Mouse (Mus musculus) liver, adult 2 months (tissue): ENCODE data around the gene Fbxw2.
A peak's percentile ranks its signal among the peaks of the same experiment; 100 is the strongest.

Experiments
- CTCF ChIP-seq: fragments of 200-500 bp; IDR thresholded peaks from 2 replicates; pipeline ENCODE4 v1.5.1; 2011; ENCODE audit warnings: low read depth, low read length, control low read depth
- POLR2A ChIP-seq: fragments of 200-500 bp; IDR thresholded peaks from 2 replicates; pipeline ENCODE4 v1.6.1; 2011; ENCODE audit warnings: low read length, control low read depth; ENCODE audit not compliant: insufficient read depth; ENCODE audit errors: extremely low read depth

- peak; percentile 100 for TF ChIP-seq POLR2A
- no peak for TF ChIP-seq CTCF
These were observed 54.5 kb downstream of the Fbxw2 start, which contains the start of gene Hspa5 for GRCm38 (mm10) chr2:34771368-34772226.
